Mouse (Mus musculus): Measurements from ENCODE around the gene Olfr412. TPM values are rescaled to one million over a fixed set of nuclear protein-coding genes. Genes with fewer than 3 reads are reported as not detected.

The Olfr412 gene
- polyA plus RNA-seq, 1 experiment from 2014 or later: not detected

DNA sequence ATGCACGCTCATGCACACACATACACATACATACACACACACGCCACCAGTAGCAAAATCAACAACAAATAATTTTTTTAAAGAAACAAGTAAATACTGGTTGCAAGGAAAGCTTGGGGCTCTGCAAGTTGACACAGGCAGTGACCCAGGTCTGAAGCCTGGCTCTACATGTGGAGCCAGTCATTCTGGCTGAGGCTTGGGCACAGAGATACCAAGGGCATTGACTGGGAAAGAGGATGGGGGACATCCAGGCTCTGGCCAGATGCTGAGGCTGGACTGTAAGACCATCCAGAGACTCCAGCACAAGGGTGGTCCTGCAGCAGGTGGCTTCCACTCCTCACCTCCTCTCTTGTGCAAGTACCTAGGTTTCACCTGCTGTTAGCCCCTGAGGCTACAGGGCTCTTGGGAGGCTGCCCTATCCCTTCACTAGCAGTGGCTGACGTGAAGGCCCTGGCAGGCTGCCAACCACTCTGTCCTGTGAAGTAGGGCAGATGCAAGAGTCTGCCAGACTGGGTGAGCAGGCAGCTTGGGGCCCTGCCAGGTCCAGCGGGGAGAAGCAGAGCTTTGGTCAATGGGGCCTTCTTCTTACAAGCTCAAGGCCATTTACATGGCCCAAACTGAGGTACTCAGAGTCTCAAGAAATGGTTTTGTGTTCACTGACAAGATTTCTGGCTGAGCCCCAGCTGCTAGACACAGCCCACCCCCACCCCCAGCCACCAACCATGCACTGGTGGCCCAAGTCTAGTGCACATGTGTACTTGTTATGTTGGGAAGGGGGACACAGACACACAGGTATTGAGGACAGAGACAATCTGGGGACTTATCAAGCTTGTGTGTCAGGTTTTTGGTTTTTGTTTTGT lies 46.9 kb downstream of the Olfr412 start:
- Histone ChIP-seq H3K9me3 (ENCODE audit: control insufficient read depth, low read depth, low read length) (no peaks in the 10 kb centered on the region), H3K27me3 (ENCODE audit: control insufficient read depth, insufficient read depth, low read length) (no peaks in the 10 kb centered on the region), H3K4me2 (replicated peaks; ENCODE audit: low read depth, low read length) (no peak overlapping the region), H3K27ac (ENCODE audit: low read length) (peak overlapping the region; percentile 61; the same call in 1 of the 2 replicates), H3K4me3 (ENCODE audit: low read depth, low read length) (no peak overlapping the region), H3K4me1 (ENCODE audit: control insufficient read depth, insufficient read depth, low read length) (peaks cover 20% of the 10 kb centered on the region), H3K9ac (replicated peaks; ENCODE audit: low read depth, low read length) (no peak overlapping the region), H3K36me3 (ENCODE audit: control insufficient read depth, insufficient read depth, low read length) (no peaks in the 10 kb centered on the region)
- WGBS: 48% methylated on average over 4 of the region's 4 CpGs
- ATAC-seq (ENCODE audit: insufficient number of reproducible peaks, insufficient read depth, low FRiP score, low read depth): peak; percentile 83; the same call in 1 of the 2 replicates

DNA sequence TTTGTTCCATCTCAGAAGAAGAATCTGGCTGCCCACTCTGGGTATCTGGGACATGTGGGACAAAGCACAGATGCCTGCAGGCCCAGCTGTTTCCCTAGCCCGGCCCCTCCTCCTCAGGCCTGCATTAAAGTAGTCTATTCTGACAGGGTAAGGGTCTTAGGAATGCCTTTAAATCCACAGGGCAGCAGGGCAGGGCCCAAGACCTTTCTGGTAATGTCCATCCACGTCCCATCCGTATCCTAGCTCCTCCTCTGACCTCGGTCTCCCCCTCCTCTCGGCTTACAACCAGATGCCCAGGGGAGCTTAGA lies 47.5 kb downstream of the Olfr412 start:
- Histone ChIP-seq H3K27me3 (ENCODE audit: control insufficient read depth, insufficient read depth, low read length) (no peaks in the 10 kb centered on the region), H3K9ac (replicated peaks; ENCODE audit: low read depth, low read length) (no peak overlapping the region), H3K9me3 (ENCODE audit: control insufficient read depth, low read depth, low read length) (no peaks in the 10 kb centered on the region), H3K27ac (ENCODE audit: low read length) (peak overlapping the region; percentile 61; the same call in 1 of the 2 replicates), H3K4me3 (ENCODE audit: low read depth, low read length) (no peak overlapping the region), H3K36me3 (ENCODE audit: control insufficient read depth, insufficient read depth, low read length) (no peaks in the 10 kb centered on the region), H3K4me2 (replicated peaks; ENCODE audit: low read depth, low read length) (no peak overlapping the region), H3K4me1 (ENCODE audit: control insufficient read depth, insufficient read depth, low read length) (peaks cover 23% of the 10 kb centered on the region)
- WGBS: 43% methylated on average over 5 of the region's 5 CpGs
- 0 out of 2 replicates have a peak, but pooled peaks have one; percentile 4 for ATAC-seq (ENCODE audit: insufficient number of reproducible peaks, insufficient read depth, low FRiP score, low read depth)

DNA sequence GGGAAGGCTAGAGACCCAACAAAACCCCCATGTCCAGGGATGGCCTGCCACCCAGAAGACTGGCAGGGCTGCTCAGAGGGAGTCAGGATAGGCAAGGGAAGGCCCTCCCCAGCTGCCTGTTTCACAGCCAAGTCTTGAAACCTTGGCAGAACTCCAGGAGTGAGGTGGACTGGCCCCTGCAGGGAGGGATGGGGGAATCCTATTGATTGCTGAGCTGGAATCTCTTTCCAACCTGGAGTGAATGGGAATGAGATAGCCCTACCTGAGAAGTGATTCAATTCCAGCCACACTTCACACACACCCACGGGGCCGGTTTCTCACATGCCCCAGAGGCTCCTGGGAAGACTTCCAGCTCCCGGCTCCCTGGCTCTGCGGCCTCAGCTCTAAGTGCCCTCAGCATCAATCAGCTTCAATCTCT lies 47.9 kb downstream of the Olfr412 start:
- 28% methylated on average over 4 of the region's 4 CpGs for WGBS
- H3K9ac ChIP-seq (replicated peaks; ENCODE audit: low read depth, low read length): no peak overlapping the region
- peak; percentile 16; the same call in 1 of the 2 replicates for ATAC-seq (ENCODE audit: insufficient number of reproducible peaks, insufficient read depth, low FRiP score, low read depth)
- no peak overlapping the region for H3K4me2 ChIP-seq (replicated peaks; ENCODE audit: low read depth, low read length)
- H3K27ac ChIP-seq (ENCODE audit: low read length): peak overlapping the region; percentile 61; the same call in 1 of the 2 replicates
- H3K36me3 ChIP-seq (ENCODE audit: control insufficient read depth, insufficient read depth, low read length): no peaks in the 10 kb centered on the region
- H3K4me3 ChIP-seq (ENCODE audit: low read depth, low read length): no peak overlapping the region
- no peaks in the 10 kb centered on the region for H3K9me3 ChIP-seq (ENCODE audit: control insufficient read depth, low read depth, low read length)
- no peaks in the 10 kb centered on the region for H3K27me3 ChIP-seq (ENCODE audit: control insufficient read depth, insufficient read depth, low read length)
- peaks cover 24% of the 10 kb centered on the region for H3K4me1 ChIP-seq (ENCODE audit: control insufficient read depth, insufficient read depth, low read length)

DNA sequence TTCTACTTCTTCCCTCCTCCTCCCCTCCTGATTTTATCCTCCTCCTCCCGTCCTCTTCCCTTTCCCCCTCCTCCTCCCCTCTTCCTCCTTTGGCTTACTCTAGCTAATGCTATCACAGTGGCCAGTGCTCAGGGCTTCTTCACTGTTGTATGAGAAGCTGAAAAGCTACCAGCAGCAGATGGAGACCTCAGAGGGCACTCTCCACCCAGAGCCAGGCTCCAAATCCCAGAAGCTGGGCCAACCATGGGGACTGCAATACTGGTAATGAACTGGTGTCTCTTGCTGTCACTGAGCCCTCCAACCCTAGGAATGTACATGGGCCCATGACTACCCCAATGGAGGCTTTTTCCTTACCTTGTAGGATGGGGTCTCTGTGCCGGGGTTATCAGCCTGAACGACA lies 50.1 kb downstream of the Olfr412 start:
- Histone ChIP-seq H3K27ac (ENCODE audit: low read length) (no peak overlapping the region), H3K4me2 (replicated peaks; ENCODE audit: low read depth, low read length) (no peak overlapping the region), H3K36me3 (ENCODE audit: control insufficient read depth, insufficient read depth, low read length) (no peaks in the 10 kb centered on the region), H3K4me1 (ENCODE audit: control insufficient read depth, insufficient read depth, low read length) (peaks cover 24% of the 10 kb centered on the region), H3K4me3 (ENCODE audit: low read depth, low read length) (no peak overlapping the region), H3K9ac (replicated peaks; ENCODE audit: low read depth, low read length) (no peak overlapping the region), H3K27me3 (ENCODE audit: control insufficient read depth, insufficient read depth, low read length) (no peaks in the 10 kb centered on the region), H3K9me3 (ENCODE audit: control insufficient read depth, low read depth, low read length) (no peaks in the 10 kb centered on the region)
- 62% methylated on average over 3 of the region's 3 CpGs for WGBS
- ATAC-seq (ENCODE audit: insufficient number of reproducible peaks, insufficient read depth, low FRiP score, low read depth): no peak

DNA sequence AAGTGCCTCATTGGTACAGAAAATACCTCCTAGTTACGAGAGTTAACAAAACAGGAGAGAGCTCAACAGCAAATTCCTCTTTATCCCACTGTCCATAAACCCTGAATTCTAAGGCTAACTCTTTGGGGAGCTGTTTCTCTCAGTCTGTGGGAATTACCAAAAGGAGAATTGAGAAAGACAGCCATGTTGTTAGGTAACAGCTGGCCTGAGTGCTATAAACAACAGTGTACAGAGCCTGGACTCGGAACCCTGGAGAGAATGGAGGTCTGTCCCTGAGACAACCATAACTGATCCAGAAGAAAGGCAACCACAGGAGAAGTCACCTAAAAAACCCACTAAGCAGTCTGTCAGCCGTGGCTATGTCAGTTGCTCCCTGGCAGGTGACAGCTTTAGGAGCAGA lies 50.6 kb downstream of the Olfr412 start:
- H3K4me3 ChIP-seq (ENCODE audit: low read depth, low read length): no peak overlapping the region
- no peaks in the 10 kb centered on the region for H3K27me3 ChIP-seq (ENCODE audit: control insufficient read depth, insufficient read depth, low read length)
- WGBS: 74% methylated on average over 3 of the region's 3 CpGs

DNA sequence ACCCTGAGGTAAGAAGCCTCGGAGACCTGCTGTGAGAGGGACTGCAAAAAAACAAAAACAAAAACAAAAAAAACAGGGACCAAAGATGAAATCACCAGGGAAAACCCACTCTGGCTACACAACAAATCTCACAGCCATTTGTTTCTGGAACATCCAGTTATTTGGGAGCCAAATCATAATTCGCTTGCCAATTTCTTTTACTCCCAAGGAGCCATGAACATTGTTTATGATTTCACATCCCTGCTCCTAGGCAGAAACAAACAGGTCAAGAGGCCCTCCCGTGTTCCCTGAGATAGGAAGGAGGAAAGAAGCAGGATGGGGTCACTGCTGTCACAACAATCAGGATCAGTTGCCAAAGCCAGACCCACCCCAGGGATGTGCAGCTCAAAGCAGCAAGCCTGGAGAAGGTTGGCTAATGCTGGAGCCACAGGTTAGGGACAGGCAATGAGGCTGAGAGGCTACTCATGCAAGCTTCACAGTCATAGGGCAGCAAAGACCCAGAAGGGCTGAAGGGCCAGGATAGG lies 51.6 kb downstream of the Olfr412 start:
- no peaks in the 10 kb centered on the region for H3K36me3 ChIP-seq (ENCODE audit: control insufficient read depth, insufficient read depth, low read length)
- 60% methylated on average over 3 of the region's 3 CpGs for WGBS
- no peaks in the 10 kb centered on the region for H3K27me3 ChIP-seq (ENCODE audit: control insufficient read depth, insufficient read depth, low read length)
- no peak overlapping the region for H3K4me2 ChIP-seq (replicated peaks; ENCODE audit: low read depth, low read length)
- no peaks in the 10 kb centered on the region for H3K9me3 ChIP-seq (ENCODE audit: control insufficient read depth, low read depth, low read length)
- H3K4me3 ChIP-seq (ENCODE audit: low read depth, low read length): no peak overlapping the region
- H3K27ac ChIP-seq (ENCODE audit: low read length): no peak overlapping the region
- ATAC-seq (ENCODE audit: insufficient number of reproducible peaks, insufficient read depth, low FRiP score, low read depth): no peak
- peaks cover 24% of the 10 kb centered on the region for H3K4me1 ChIP-seq (ENCODE audit: control insufficient read depth, insufficient read depth, low read length)
- no peak overlapping the region for H3K9ac ChIP-seq (replicated peaks; ENCODE audit: low read depth, low read length)

More for the DNA sequence above, 50.6 kb downstream of the Olfr412 start:
- Histone ChIP-seq H3K9me3 (ENCODE audit: control insufficient read depth, low read depth, low read length) (no peaks in the 10 kb centered on the region), H3K36me3 (ENCODE audit: control insufficient read depth, insufficient read depth, low read length) (no peaks in the 10 kb centered on the region), H3K4me2 (replicated peaks; ENCODE audit: low read depth, low read length) (no peak overlapping the region), H3K9ac (replicated peaks; ENCODE audit: low read depth, low read length) (no peak overlapping the region), H3K27ac (ENCODE audit: low read length) (no peak overlapping the region), H3K4me1 (ENCODE audit: control insufficient read depth, insufficient read depth, low read length) (peaks cover 24% of the 10 kb centered on the region)
- no peak for ATAC-seq (ENCODE audit: insufficient number of reproducible peaks, insufficient read depth, low FRiP score, low read depth)

DNA sequence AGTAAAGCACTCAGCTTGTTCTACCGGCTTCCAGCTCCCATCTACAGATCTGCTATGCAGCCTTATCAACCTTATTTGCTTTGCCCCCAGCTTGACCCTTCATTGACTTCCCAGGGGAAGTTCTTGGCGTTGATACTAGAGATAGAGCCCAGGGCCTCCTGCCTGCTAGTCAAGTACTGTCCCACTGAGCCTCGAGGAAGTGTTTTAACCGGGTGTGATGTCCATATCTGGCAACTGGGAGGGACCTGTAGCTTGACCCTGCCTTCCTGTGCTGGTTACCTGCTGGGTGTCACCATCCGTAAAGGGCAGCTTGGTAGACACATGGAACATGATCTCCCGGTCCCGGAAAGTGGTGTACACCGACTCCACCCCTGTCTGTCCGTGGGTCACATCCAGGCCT lies 52.2 kb downstream of the Olfr412 start:
- Histone ChIP-seq H3K4me1 (ENCODE audit: control insufficient read depth, insufficient read depth, low read length) (peaks cover 18% of the 10 kb centered on the region), H3K4me3 (ENCODE audit: low read depth, low read length) (no peak overlapping the region), H3K27ac (ENCODE audit: low read length) (no peak overlapping the region), H3K27me3 (ENCODE audit: control insufficient read depth, insufficient read depth, low read length) (no peaks in the 10 kb centered on the region), H3K9ac (replicated peaks; ENCODE audit: low read depth, low read length) (no peak overlapping the region), H3K4me2 (replicated peaks; ENCODE audit: low read depth, low read length) (no peak overlapping the region), H3K9me3 (ENCODE audit: control insufficient read depth, low read depth, low read length) (no peaks in the 10 kb centered on the region), H3K36me3 (ENCODE audit: control insufficient read depth, insufficient read depth, low read length) (no peaks in the 10 kb centered on the region)
- ATAC-seq (ENCODE audit: insufficient number of reproducible peaks, insufficient read depth, low FRiP score, low read depth): no peak
- WGBS: 55% methylated on average over 9 of the region's 9 CpGs

DNA sequence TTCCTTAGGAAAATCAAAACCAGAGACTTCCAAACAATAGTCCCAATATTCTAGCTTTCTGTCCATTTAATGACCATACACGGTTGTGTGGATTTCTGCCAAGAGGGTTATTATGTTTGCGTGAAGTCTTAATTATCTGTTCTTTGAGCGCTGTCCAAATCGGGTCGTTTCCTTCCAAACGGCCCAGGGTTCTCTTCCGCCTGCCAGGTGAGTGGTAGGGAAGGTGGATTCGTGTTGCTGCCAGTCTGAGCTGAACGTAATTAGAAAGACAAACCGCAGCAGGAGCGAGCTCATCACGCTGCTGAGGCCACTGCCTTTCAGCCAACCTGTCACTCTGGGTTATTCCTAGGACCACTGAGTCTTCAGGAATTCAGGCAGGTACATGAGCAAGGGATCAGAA lies 53.9 kb downstream of the Olfr412 start:
- no peak overlapping the region for H3K27ac ChIP-seq (ENCODE audit: low read length)
- H3K4me1 ChIP-seq (ENCODE audit: control insufficient read depth, insufficient read depth, low read length): 0 out of 2 replicates have a peak, but pooled peaks cover 5% of the 10 kb centered on the region
- no peaks in the 10 kb centered on the region for H3K9me3 ChIP-seq (ENCODE audit: control insufficient read depth, low read depth, low read length)
- no peak overlapping the region for H3K4me2 ChIP-seq (replicated peaks; ENCODE audit: low read depth, low read length)
- H3K4me3 ChIP-seq (ENCODE audit: low read depth, low read length): no peak overlapping the region
- H3K27me3 ChIP-seq (ENCODE audit: control insufficient read depth, insufficient read depth, low read length): no peaks in the 10 kb centered on the region
- ATAC-seq (ENCODE audit: insufficient number of reproducible peaks, insufficient read depth, low FRiP score, low read depth): no peak
- no peak overlapping the region for H3K9ac ChIP-seq (replicated peaks; ENCODE audit: low read depth, low read length)
- 82% methylated on average over 12 of the region's 12 CpGs for WGBS
- no peaks in the 10 kb centered on the region for H3K36me3 ChIP-seq (ENCODE audit: control insufficient read depth, insufficient read depth, low read length)

Measured in stomach, embryonic 14.5 days (tissue).